Mouse (Mus musculus) ES-E14 (cell line): ENCODE data around the gene Ncam1. TPM values are rescaled to one million over a fixed set of nuclear protein-coding genes. Genes with fewer than 3 reads are reported as not detected.

ENCODE experiments used
- DNase-seq: peaks from one replicate; pipeline ENCODE4 v3.0.0-alpha.2; 2013; ENCODE audit warnings: low read depth, low spot score
- H3K27ac ChIP-seq: 2 replicates; pipeline ENCODE4 v1.5.1; 2012; ENCODE audit warnings: low read depth, mild to moderate bottlenecking, low read length, moderate library complexity, mixed read lengths; ENCODE audit not compliant: poor library complexity, insufficient read depth, severe bottlenecking
- H3K36me3 ChIP-seq: 2 replicates; pipeline ENCODE4 v1.6.1; 2012; ENCODE audit warnings: mild to moderate bottlenecking, low read length, moderate library complexity, mixed read lengths; ENCODE audit not compliant: control insufficient read depth, poor library complexity, insufficient read depth, severe bottlenecking
- H3K4me1 ChIP-seq, 2 experiments: fragments of 150-350 bp in 1 of 2; sonication (generic) in 1 of 2; 2 replicates each; pipeline ENCODE4 v1.6.1; 2012; ENCODE audit warnings: low read length in 2 of 2, mild to moderate bottlenecking in 1 of 2, mixed read lengths in 1 of 2; ENCODE audit not compliant: control insufficient read depth in 2 of 2, insufficient read depth in 2 of 2, poor library complexity in 1 of 2
- H3K4me3 ChIP-seq, 2 experiments: fragments of 150-350 bp in 1 of 2; sonication (generic) in 1 of 2; 2 replicates each; pipeline ENCODE4 v1.5.1; 2012; ENCODE audit warnings: low read length in 2 of 2, low read depth in 1 of 2, mild to moderate bottlenecking in 1 of 2, mixed read lengths in 1 of 2; ENCODE audit not compliant: insufficient read depth in 1 of 2, poor library complexity in 1 of 2, severe bottlenecking in 1 of 2
- H3K9ac ChIP-seq: 2 replicates; pipeline ENCODE4 v1.6.1; 2012; ENCODE audit warnings: low read depth, mild to moderate bottlenecking, low read length, mixed read lengths; ENCODE audit not compliant: poor library complexity, insufficient read depth, severe bottlenecking
- H3K9me3 ChIP-seq: fragments of 150-350 bp; sonication (generic); 2 replicates; pipeline ENCODE4 v1.6.1; 2012; ENCODE audit warnings: low read depth, mild to moderate bottlenecking, low read length; ENCODE audit not compliant: control insufficient read depth, insufficient read depth
- CHD2 ChIP-seq: IDR thresholded peaks from 2 replicates; pipeline ENCODE4 v1.6.1; 2014; ENCODE audit warnings: mild to moderate bottlenecking, low read depth, low read length, inconsistent platforms
- HCFC1 ChIP-seq: IDR thresholded peaks from 2 replicates; pipeline ENCODE4 v1.6.1; 2012; ENCODE audit warnings: low read length, inconsistent platforms, borderline replicate concordance; ENCODE audit not compliant: insufficient read depth
- MAFK ChIP-seq: IDR thresholded peaks from 2 replicates; pipeline ENCODE4 v1.6.1; 2014; ENCODE audit warnings: mild to moderate bottlenecking, low read depth, low read length, inconsistent platforms; ENCODE audit not compliant: insufficient read depth
- ZC3H11A ChIP-seq: IDR thresholded peaks from 2 replicates; pipeline ENCODE4 v1.6.1; 2012; ENCODE audit warnings: low read depth, mild to moderate bottlenecking, inconsistent platforms, low read length, borderline replicate concordance
- ZNF384 ChIP-seq: IDR thresholded peaks from 2 replicates; pipeline ENCODE4 v1.6.1; 2012; ENCODE audit warnings: low read depth, low read length, inconsistent platforms
- in situ Hi-C, 2 experiments: fragments of 600-800 bp; cut with MboI; formaldehyde crosslinking; loops; one replicate each; pipeline ENCODE4 v1.15.1; 2025; ENCODE audit warnings: low sequenced_read_pairs in 2 of 2, inconsistent platforms in 1 of 2; ENCODE audit not compliant: unreplicated experiment in 2 of 2
- total RNA-seq: library from RNA; depleted of rRNA; stranded (reverse); fragments of 300-350 nt; gene quantifications from 2 replicates; pipeline ENCODE4 v1.2.3, GENCODE M21; 2012

Gene Ncam1
- total RNA-seq, 1 experiment = 36.8 TPM

- in situ Hi-C loops = no loop called here
- no peak for DNase-seq
- Histone ChIP-seq H3K9me3 (no peaks in the 10 kb centered on the region), H3K9ac (no peak overlapping the region), H3K4me3 (no peak overlapping the region), H3K4me1 (no peaks in the 10 kb centered on the region), H3K36me3 (no peaks in the 10 kb centered on the region), H3K27ac (no peak overlapping the region)
- TF ChIP-seq MAFK (no peak), ZNF384 (no peak)
Measured at GRCm38 (mm10) chr9:49621691-49622090, 177.0 kb downstream of the Ncam1 start.

- Histone ChIP-seq H3K27ac (no peak overlapping the region), H3K9ac (no peak overlapping the region), H3K4me1 (no peaks in the 10 kb centered on the region), H3K4me3 (no peak overlapping the region), H3K9me3 (no peaks in the 10 kb centered on the region), H3K36me3 (no peaks in the 10 kb centered on the region)
- TF ChIP-seq ZC3H11A (no peak), MAFK (no peak), ZNF384 (no peak), CHD2 (no peak), HCFC1 (no peak)
- no peak for DNase-seq
- in situ Hi-C loops = no loop called here
Measured at GRCm38 (mm10) chr9:49618699-49619392, 179.9 kb downstream of the Ncam1 start.

- in situ Hi-C loops = no loop called here
- Histone ChIP-seq H3K4me3 (no peak overlapping the region), H3K9me3 (no peaks in the 10 kb centered on the region), H3K9ac (no peak overlapping the region), H3K4me1 (no peaks in the 10 kb centered on the region), H3K36me3 (no peaks in the 10 kb centered on the region), H3K27ac (no peak overlapping the region)
- TF ChIP-seq ZNF384 (no peak), HCFC1 (no peak), CHD2 (no peak), ZC3H11A (no peak)
- DNase-seq = no peak
Measured at GRCm38 (mm10) chr9:49618266-49618665, 180.5 kb downstream of the Ncam1 start.

- no peak overlapping the region for H3K4me3 ChIP-seq
- H3K9me3 ChIP-seq = no peaks in the 10 kb centered on the region
- in situ Hi-C loops = no loop called here
- TF ChIP-seq ZC3H11A (peak; percentile 85), ZNF384 (no peak)
- H3K27ac ChIP-seq = no peak overlapping the region
- H3K4me1 ChIP-seq = no peaks in the 10 kb centered on the region
- no peak overlapping the region for H3K9ac ChIP-seq
- peak; percentile 59 for DNase-seq
- H3K36me3 ChIP-seq = no peaks in the 10 kb centered on the region
Measured at GRCm38 (mm10) chr9:49617216-49617615, 181.5 kb downstream of the Ncam1 start.

GRCm38 (mm10) chr9:49612387-49612786, 186.3 kb downstream of the Ncam1 start:
- no peak for DNase-seq
- Histone ChIP-seq H3K36me3 (no peaks in the 10 kb centered on the region), H3K4me3 (no peak overlapping the region), H3K4me1 (no peaks in the 10 kb centered on the region), H3K27ac (no peak overlapping the region), H3K9ac (no peak overlapping the region), H3K9me3 (no peaks in the 10 kb centered on the region)
- no peak for TF ChIP-seq ZC3H11A
- TF ChIP-seq HCFC1 = no peak
- no peak for TF ChIP-seq CHD2
- no peak for TF ChIP-seq ZNF384
- TF ChIP-seq MAFK = no peak
- in situ Hi-C loops = no loop called here
